Mouse (Mus musculus) E14TG2a.4 (cell line): ENCODE results near the gene Pigl.

Source experiments
- H3K27me3 ChIP-seq: 2 replicates; pipeline ENCODE4 v1.6.1; 2014; ENCODE audit warnings: low read length, control low read depth; ENCODE audit not compliant: insufficient read depth
- H3K36me3 ChIP-seq: 2 replicates; pipeline ENCODE4 v1.6.1; 2014; ENCODE audit warnings: low read length, control low read depth; ENCODE audit not compliant: insufficient read depth
- H3K4me1 ChIP-seq: replicated peaks from 2 replicates; pipeline ENCODE4 v1.6.1; 2014; ENCODE audit warnings: low read depth, low read length, control low read depth
- H3K4me3 ChIP-seq: replicated peaks from 2 replicates; pipeline ENCODE4 v1.5.1; 2014; ENCODE audit warnings: mild to moderate bottlenecking, low read length
- H3K9me3 ChIP-seq: 2 replicates; pipeline ENCODE4 v1.6.1; 2014; ENCODE audit warnings: low read length, control low read depth
- CTCF ChIP-seq: conservative IDR thresholded peaks from 2 replicates; pipeline ENCODE4 v1.5.1; 2014; ENCODE audit warnings: low read length
- NANOG ChIP-seq: IDR thresholded peaks from 2 replicates; pipeline ENCODE4 v1.6.1; 2014; ENCODE audit warnings: borderline replicate concordance, low read length, mixed read lengths
- POU5F1 ChIP-seq: IDR thresholded peaks from 2 replicates; pipeline ENCODE4 v1.6.1; 2014; ENCODE audit warnings: low read length, borderline replicate concordance

The Pigl gene

GRCm38 (mm10) chr11:62478931-62479330 is 20.7 kb downstream of the Pigl start:
- Histone ChIP-seq H3K9me3 (no peaks in the 10 kb centered on the region), H3K27me3 (no peaks in the 10 kb centered on the region), H3K4me1 (peaks cover 40% of the 10 kb centered on the region), H3K4me3 (no peak overlapping the region), H3K36me3 (peaks cover 17% of the 10 kb centered on the region)
- TF ChIP-seq CTCF (no peak), NANOG (no peak), POU5F1 (no peak)

- Histone ChIP-seq H3K4me1 (peaks cover 46% of the 10 kb centered on the region), H3K9me3 (no peaks in the 10 kb centered on the region), H3K4me3 (no peak overlapping the region), H3K27me3 (no peaks in the 10 kb centered on the region), H3K36me3 (peaks cover 18% of the 10 kb centered on the region)
- no peak for TF ChIP-seq NANOG
Measured at GRCm38 (mm10) chr11:62479581-62479980, 21.3 kb downstream of the Pigl start.

- peaks cover 63% of the 10 kb centered on the region for H3K4me1 ChIP-seq
- TF ChIP-seq POU5F1, result no peak
- no peak for TF ChIP-seq NANOG
- no peaks in the 10 kb centered on the region for H3K9me3 ChIP-seq
- no peak overlapping the region for H3K4me3 ChIP-seq
- H3K36me3 ChIP-seq, result peaks cover 5% of the 10 kb centered on the region; the same call in 1 of the 2 replicates
- H3K27me3 ChIP-seq, result no peaks in the 10 kb centered on the region
Measured at GRCm38 (mm10) chr11:62486949-62487348, 28.7 kb downstream of the Pigl start.

- no peaks in the 10 kb centered on the region for H3K27me3 ChIP-seq
- TF ChIP-seq NANOG, result no peak
- no peak for TF ChIP-seq POU5F1
- TF ChIP-seq CTCF, result no peak
- H3K4me3 ChIP-seq, result no peak overlapping the region
- H3K9me3 ChIP-seq, result no peaks in the 10 kb centered on the region
- H3K4me1 ChIP-seq, result peaks cover 70% of the 10 kb centered on the region
- H3K36me3 ChIP-seq, result peaks cover 5% of the 10 kb centered on the region; the same call in 1 of the 2 replicates
Measured at GRCm38 (mm10) chr11:62487540-62488350, 29.5 kb downstream of the Pigl start.

- H3K36me3 ChIP-seq, result no peaks in the 10 kb centered on the region
- no peak for TF ChIP-seq POU5F1
- TF ChIP-seq CTCF, result no peak
- no peak for TF ChIP-seq NANOG
- H3K4me3 ChIP-seq, result peak overlapping the region; percentile 69
- H3K27me3 ChIP-seq, result no peaks in the 10 kb centered on the region
- H3K4me1 ChIP-seq, result peaks cover 94% of the 10 kb centered on the region
- no peaks in the 10 kb centered on the region for H3K9me3 ChIP-seq
Measured at GRCm38 (mm10) chr11:62493701-62494100, 35.4 kb downstream of the Pigl start.

GRCm38 (mm10) chr11:62494754-62495275 is 36.6 kb downstream of the Pigl start:
- no peak for TF ChIP-seq POU5F1
- TF ChIP-seq CTCF, result no peak
- peak; percentile 85 for TF ChIP-seq NANOG
- H3K9me3 ChIP-seq, result no peaks in the 10 kb centered on the region
- no peaks in the 10 kb centered on the region for H3K36me3 ChIP-seq
- H3K27me3 ChIP-seq, result no peaks in the 10 kb centered on the region
- H3K4me1 ChIP-seq, result peaks cover 94% of the 10 kb centered on the region
- H3K4me3 ChIP-seq, result peak overlapping the region; percentile 69

- H3K27me3 ChIP-seq, result no peaks in the 10 kb centered on the region
Measured at GRCm38 (mm10) chr11:62495276-62495801, 37.1 kb downstream of the Pigl start.

GRCm38 (mm10) chr11:62496151-62496715 is 38.0 kb downstream of the Pigl start:
- peak; percentile 81 for TF ChIP-seq CTCF
- TF ChIP-seq NANOG, result no peak
- Histone ChIP-seq H3K9me3 (no peaks in the 10 kb centered on the region), H3K4me1 (peaks cover 94% of the 10 kb centered on the region), H3K4me3 (peak overlapping the region; percentile 69), H3K27me3 (no peaks in the 10 kb centered on the region), H3K36me3 (0 out of 2 replicates have a peak, but pooled peaks cover 2% of the 10 kb centered on the region)

More at GRCm38 (mm10) chr11:62495276-62495801, 37.1 kb downstream of the Pigl start:
- peaks cover 94% of the 10 kb centered on the region for H3K4me1 ChIP-seq
- no peaks in the 10 kb centered on the region for H3K9me3 ChIP-seq
- peak overlapping the region; percentile 69 for H3K4me3 ChIP-seq
- TF ChIP-seq POU5F1 (no peak), NANOG (no peak), CTCF (no peak)
- H3K36me3 ChIP-seq, result no peaks in the 10 kb centered on the region
